Mouse (Mus musculus) lung, postnatal 0 days (tissue): ENCODE measurements around the gene Ccl5.

Experiments used
- CTCF ChIP-seq: IDR thresholded peaks from 2 replicates; pipeline ENCODE4 v1.5.1; 2016; ENCODE audit warnings: antibody characterized with exemption, mild to moderate bottlenecking
- EP300 ChIP-seq: IDR thresholded peaks from 2 replicates; pipeline ENCODE4 v1.6.1; 2016; ENCODE audit warnings: antibody characterized with exemption, mild to moderate bottlenecking, control low read depth

GRCm38 (mm10) chr11:83562311-83562887 lies 32.1 kb upstream of the Ccl5 start:
- TF ChIP-seq CTCF (no peak), EP300 (no peak)
